Mouse (Mus musculus) left cerebral cortex, adult 8-10 months (tissue): Measurements from ENCODE around the gene Rhox3h. TPM values are rescaled to one million over a fixed set of nuclear protein-coding genes. Genes with fewer than 3 reads are reported as not detected.
"Not testable (repeated sequence)": the region's sequence is repeated elsewhere in the genome, so short reads cannot be mapped to it uniquely, and the experiment has no call there.

Experiments used
- DNase-seq, 2 experiments: peaks; one replicate each; pipeline ENCODE4 v3.0.0; 2022; ENCODE audit warnings: low spot score in 2 of 2
- total RNA-seq, 4 experiments: library from RNA; stranded (reverse); gene quantifications; 2 replicates each; pipeline ENCODE4 v1.2.4; 2022

Gene Rhox3h
- not detected for total RNA-seq

DNA sequence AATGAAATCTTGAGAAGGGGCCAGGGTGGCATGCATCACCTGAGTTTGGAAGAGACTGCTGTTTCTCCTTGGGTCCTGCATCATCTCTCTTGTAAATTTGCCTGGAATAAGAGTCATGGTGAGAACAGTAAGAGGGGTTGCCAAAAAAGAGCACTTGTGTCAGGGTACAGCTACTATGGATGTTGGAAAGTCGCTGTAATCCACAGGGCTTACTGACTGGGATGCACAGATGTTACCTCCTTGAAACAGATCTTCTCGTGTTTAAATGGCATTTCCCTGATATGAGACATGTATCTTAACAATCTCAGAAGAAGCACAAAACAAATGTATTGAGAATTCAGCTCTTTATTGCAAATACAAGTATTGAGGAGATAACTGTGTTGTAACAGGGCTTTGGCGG is at the start of gene Rhox3h:
Rhox3h (minus strand) TSS at position 101 of the 400 bp plus-strand sequence.
- not testable (repeated sequence) for DNase-seq

DNA sequence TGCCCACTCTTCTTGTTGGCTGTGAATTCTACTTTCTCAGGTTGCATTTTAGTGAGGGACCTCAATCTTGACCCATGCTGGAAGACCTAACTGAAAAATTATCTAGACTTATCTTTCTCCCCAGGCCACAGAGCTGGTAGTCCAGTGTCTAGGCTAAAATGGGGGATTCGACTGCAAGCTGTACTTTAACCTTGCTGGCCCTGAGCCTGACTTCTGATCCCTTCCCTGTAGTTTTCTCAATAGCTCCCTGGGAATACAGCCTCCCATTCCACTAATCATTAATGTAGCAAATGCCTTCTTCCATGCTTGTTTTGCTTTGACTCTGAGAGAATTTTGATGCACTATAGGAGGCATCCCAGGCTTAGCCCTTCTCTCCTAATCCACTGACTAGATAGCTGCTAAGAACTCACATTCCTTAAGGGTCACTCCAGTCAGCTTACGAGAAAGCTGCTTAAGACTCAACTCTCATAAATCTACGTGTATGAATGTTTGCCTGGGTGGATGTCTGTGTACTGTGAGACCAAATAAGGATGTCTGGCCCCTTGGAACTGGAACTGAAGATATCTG is 33.3 kb upstream of the Rhox3h start:
- DNase-seq: no peak

DNA sequence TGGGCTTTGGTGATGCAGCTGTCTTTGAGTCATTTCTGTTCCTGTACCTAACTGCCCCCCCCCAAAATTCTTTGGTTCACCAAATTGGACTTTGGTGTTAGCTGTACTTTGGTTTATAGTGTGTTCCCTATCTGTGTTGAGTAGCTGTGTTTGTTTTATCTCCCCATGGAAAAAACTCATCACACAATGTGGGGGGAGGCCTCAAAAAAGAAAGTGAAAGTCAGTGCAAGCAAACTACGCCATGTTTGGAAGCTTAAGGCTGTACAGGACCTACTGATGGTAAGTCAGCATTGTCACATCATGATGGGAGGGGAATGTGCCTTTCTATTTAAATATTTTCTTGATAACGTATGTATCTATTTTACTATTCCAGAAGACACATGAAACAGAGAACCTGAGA is 23.7 kb upstream of the Rhox3h start:
- no peak for DNase-seq

DNA sequence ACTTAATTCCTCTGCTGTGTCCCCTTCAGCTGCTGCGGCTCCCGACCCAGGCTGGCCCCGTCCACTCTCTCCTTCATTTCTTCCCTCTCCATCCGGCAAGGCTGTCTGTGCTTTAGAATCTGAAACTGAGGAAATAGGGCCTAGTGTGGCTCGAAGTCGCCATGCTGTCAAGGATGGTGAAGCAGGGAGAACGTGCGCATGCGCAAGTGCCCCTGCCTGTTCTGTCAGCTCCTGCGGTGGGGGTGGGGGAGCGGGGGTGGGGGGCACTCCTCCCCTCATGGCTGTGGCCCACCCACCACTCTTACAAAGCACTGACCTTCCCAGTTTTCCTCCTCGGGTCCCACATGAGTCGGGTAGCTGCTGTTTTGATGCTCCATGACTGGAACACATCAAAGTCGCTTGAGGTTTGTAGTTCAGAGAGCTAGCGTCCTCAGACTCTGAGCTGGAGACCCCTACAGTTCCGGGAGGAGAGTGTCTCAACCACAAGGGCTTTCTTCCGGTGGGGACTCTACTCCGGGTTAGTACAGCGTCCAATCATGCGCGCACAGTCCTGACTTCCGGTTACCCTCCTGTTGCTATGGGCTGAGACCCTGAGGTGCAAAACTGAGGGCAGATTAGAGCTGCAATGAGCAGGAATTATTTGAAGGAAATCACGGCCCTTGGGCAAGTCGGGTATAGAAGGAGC is 14.6 kb upstream of the Rhox3h start:
- no peak for DNase-seq

DNA sequence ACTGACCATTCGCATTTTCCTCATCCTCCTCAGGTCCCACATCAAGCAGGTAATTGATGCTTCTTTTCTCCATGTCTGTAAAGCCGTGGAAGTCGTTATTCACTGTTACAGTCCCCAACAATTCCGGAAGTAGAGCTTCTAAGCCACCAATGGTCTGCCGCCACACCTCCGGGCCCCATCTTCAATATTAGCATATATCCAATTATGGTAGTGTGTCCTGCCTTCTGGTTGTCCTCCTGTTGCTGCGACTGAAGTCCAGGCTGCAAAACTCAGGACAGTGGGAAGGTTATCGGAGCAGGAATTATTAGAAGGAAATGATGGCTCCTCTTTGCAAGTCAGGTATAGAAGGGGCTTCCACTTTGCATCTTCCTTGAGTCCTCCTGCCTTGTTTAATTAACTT is 4.6 kb upstream of the Rhox3h start, which contains the start of gene Rhox2h:
Rhox2h (minus strand) TSS at position 101 of the 400 bp plus-strand sequence.
- DNase-seq: not testable (repeated sequence)

DNA sequence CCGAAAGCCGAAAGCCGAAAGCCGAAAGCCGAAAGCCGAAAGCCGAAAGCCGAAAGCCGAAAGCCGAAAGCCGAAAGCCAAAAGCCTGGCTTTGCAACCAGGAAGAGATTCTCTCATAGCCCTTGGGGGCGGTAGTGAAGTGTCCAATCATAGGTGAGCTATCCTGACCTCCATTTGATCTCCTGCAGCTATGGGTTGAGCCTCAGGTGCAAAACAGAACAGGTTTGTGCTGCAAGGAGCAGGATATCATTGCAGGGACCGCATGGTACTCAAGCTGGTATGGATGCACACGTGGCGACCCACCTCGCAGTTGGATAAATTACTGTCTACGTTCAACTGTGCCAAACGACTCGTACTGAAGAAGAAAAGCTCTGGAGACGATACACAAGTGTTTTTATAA is 17.3 kb downstream of the Rhox3h start, which contains the start of gene Rhox4g:
Rhox4g (minus strand) TSS at position 101 of the 400 bp plus-strand sequence.
- DNase-seq: not testable (repeated sequence)

DNA sequence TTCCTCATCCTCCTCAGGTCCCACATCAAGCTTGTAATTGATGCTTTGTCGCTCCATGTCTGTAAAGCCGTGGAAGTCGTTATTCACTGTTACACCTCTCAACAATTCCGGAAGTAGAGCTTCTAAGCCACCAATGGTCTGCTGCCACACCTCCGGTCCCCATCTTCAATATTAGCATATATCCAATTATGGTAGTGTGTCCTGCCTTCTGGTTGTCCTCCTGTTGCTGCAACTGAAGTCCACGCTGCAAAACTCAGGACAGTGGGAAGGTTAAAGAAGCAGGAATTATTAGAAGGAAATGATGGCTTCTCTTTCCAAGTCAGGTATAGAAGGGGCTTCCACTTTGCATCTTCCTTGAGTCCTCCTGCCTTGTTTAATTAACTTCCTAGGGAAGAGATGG is 25.2 kb downstream of the Rhox3h start, which contains the start of gene Rhox2g:
Rhox2g (minus strand) TSS at position 101 of the 400 bp plus-strand sequence.
- DNase-seq: not testable (repeated sequence)

DNA sequence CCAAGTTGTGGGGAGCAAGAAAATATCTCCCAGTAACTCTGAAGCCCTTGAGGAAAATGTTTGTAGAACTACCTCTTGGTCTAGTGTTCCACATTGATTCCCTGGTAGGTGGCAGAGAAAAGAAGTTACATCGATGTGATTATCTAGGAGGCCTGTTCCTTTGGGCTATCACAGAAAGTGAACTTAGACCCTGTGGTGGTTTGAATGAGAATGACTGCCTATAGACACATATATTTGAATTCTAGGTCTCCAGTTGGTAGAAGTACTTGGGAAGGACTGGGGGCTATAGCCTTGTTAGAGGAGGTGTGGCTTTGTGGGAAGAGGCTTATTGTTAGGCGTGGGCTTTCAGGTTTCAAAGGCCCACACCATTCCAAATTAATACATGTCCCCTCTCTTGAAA is 40.1 kb downstream of the Rhox3h start, which contains the start of gene Rhox3g:
Rhox3g (minus strand) TSS at position 101 of the 400 bp plus-strand sequence.
- not testable (repeated sequence) for DNase-seq

Other genes with a start within 250 kb of the Rhox3h start
- gene Rhox4b, start 236.3 kb downstream of the Rhox3h start, total RNA-seq: not detected
- gene Rhox2c, start 215.1 kb downstream of the Rhox3h start, total RNA-seq: not detected
- not detected for gene Rhox3c, start 210.2 kb downstream of the Rhox3h start, total RNA-seq
- gene Rhox4c, start 188.4 kb downstream of the Rhox3h start, total RNA-seq: not detected
- gene Rhox2d, start 175.3 kb downstream of the Rhox3h start, total RNA-seq: not detected
- gene Rhox4d, start 154.4 kb downstream of the Rhox3h start, total RNA-seq: not detected
- gene Rhox2e, start 138.3 kb downstream of the Rhox3h start, total RNA-seq: not detected
- gene Rhox3e, start 126.7 kb downstream of the Rhox3h start, total RNA-seq: not detected
- not detected for gene Rhox4e, start 111.4 kb downstream of the Rhox3h start, total RNA-seq
- gene Rhox2f, start 97.4 kb downstream of the Rhox3h start, total RNA-seq: not detected
- gene Rhox3f, start 87.8 kb downstream of the Rhox3h start, total RNA-seq: not detected
- gene Rhox4f, start 61.1 kb downstream of the Rhox3h start, total RNA-seq: not detected
- gene Rhox3g, start 40.2 kb downstream of the Rhox3h start, total RNA-seq: not detected
- gene Rhox2g, start 25.3 kb downstream of the Rhox3h start, total RNA-seq: not detected
- gene Rhox4g, start 17.4 kb downstream of the Rhox3h start, total RNA-seq: not detected
- not detected for gene Rhox2h, start 4.5 kb upstream of the Rhox3h start, total RNA-seq
- gene Rhox5, start 136.1 kb upstream of the Rhox3h start, total RNA-seq: not detected
- gene Rhox6, start 158.1 kb upstream of the Rhox3h start, total RNA-seq: not detected
- gene Rhox7a, start 162.9 kb upstream of the Rhox3h start, total RNA-seq: not detected
- gene Rhox8, start 210.2 kb upstream of the Rhox3h start, total RNA-seq: not detected
- gene Rhox7b, start 228.5 kb upstream of the Rhox3h start, total RNA-seq: not detected
- gene Rhox9, start 233.0 kb upstream of the Rhox3h start, total RNA-seq: not detected